Mouse (Mus musculus) MEL (cell line): Measurements from ENCODE around the gene Ski. TPM values are rescaled to one million over a fixed set of nuclear protein-coding genes. Genes with fewer than 3 reads are reported as not detected.

Source experiments
- DNase-seq: peaks from one replicate; pipeline ENCODE4 v3.0.0; 2011; ENCODE audit warnings: low read depth, low spot score
- H3K27ac ChIP-seq: 2 replicates; pipeline ENCODE4 v1.5.1; 2012; ENCODE audit warnings: low read depth, mild to moderate bottlenecking, control low read depth, low read length, moderate library complexity; ENCODE audit not compliant: control insufficient read depth
- H3K27me3 ChIP-seq, 2 experiments: fragments of 150-350 bp in 1 of 2; sonication (generic) in 1 of 2; 2 replicates each; pipeline ENCODE4 v1.6.1; 2012; ENCODE audit warnings: low read length in 2 of 2, mild to moderate bottlenecking in 2 of 2, improper control_type of control experiment in 1 of 2, moderate library complexity in 1 of 2; ENCODE audit not compliant: insufficient read depth in 2 of 2, control insufficient read depth in 1 of 2
- H3K36me3 ChIP-seq, 2 experiments: 2 replicates each; pipeline ENCODE4 v1.6.1; 2012 to 2014; ENCODE audit warnings: low read length in 2 of 2, improper control_type of control experiment in 1 of 2, inconsistent platforms in 1 of 2, mild to moderate bottlenecking in 1 of 2; ENCODE audit not compliant: insufficient read depth in 2 of 2, control insufficient read depth in 1 of 2
- H3K4me1 ChIP-seq, 2 experiments: fragments of 150-350 bp in 1 of 2; sonication (generic) in 1 of 2; 2 replicates each; pipeline ENCODE4 v1.6.1; 2012; ENCODE audit warnings: low read length in 2 of 2, improper control_type of control experiment in 1 of 2, mild to moderate bottlenecking in 1 of 2; ENCODE audit not compliant: insufficient read depth in 2 of 2, control insufficient read depth in 1 of 2
- H3K4me3 ChIP-seq, 2 experiments: fragments of 150-350 bp in 1 of 2; sonication (generic) in 1 of 2; 2 replicates each; pipeline ENCODE4 v1.5.1; 2012; ENCODE audit warnings: low read depth in 2 of 2, low read length in 2 of 2, mild to moderate bottlenecking in 2 of 2, moderate library complexity in 2 of 2, control low read depth in 1 of 2, improper control_type of control experiment in 1 of 2; ENCODE audit not compliant: control insufficient read depth in 1 of 2, insufficient read depth in 1 of 2
- H3K79me2 ChIP-seq: 2 replicates; pipeline ENCODE4 v1.6.1; 2012; ENCODE audit warnings: mild to moderate bottlenecking, low read length, moderate library complexity; ENCODE audit not compliant: control insufficient read depth, poor library complexity, insufficient read depth
- H3K9ac ChIP-seq: 2 replicates; pipeline ENCODE4 v1.6.1; 2012; ENCODE audit warnings: low read depth, mild to moderate bottlenecking, control low read depth, low read length, moderate library complexity; ENCODE audit not compliant: control insufficient read depth, poor library complexity, severe bottlenecking
- H3K9me3 ChIP-seq: fragments of 150-350 bp; sonication (generic); replicated peaks from 2 replicates; pipeline ENCODE4 v1.6.1; 2012; ENCODE audit warnings: mild to moderate bottlenecking, low read length, improper control_type of control experiment, moderate library complexity; ENCODE audit not compliant: insufficient read depth
- BHLHE40 ChIP-seq: IDR thresholded peaks from 2 replicates; pipeline ENCODE4 v1.6.1; 2012; ENCODE audit warnings: low read depth, mild to moderate bottlenecking, inconsistent platforms, low read length, improper control_type of control experiment, borderline replicate concordance
- CTCF ChIP-seq, 3 experiments: IDR thresholded peaks in 2 of 3; conservative IDR thresholded peaks in 1 of 3; 2 replicates each; pipeline ENCODE4 v1.5.1; 2011 to 2012; ENCODE audit warnings: low read length in 3 of 3, low read depth in 2 of 3, mild to moderate bottlenecking in 2 of 3, improper control_type of control experiment in 1 of 3, inconsistent platforms in 1 of 3, mixed read lengths in 1 of 3, moderate library complexity in 1 of 3; ENCODE audit not compliant: control insufficient read depth in 1 of 3, insufficient read depth in 1 of 3, poor library complexity in 1 of 3, severe bottlenecking in 1 of 3
- E2F4 ChIP-seq: IDR thresholded peaks from 2 replicates; pipeline ENCODE4 v1.6.1; 2011; ENCODE audit warnings: low read depth, low read length, improper control_type of control experiment, borderline replicate concordance
- ELF1 ChIP-seq: IDR thresholded peaks from 2 replicates; pipeline ENCODE4 v1.6.1; 2014; ENCODE audit warnings: low read depth, mild to moderate bottlenecking, inconsistent platforms, low read length, improper control_type of control experiment, moderate library complexity
- EP300 ChIP-seq, 2 experiments: IDR thresholded peaks; 2 replicates each; pipeline ENCODE4 v1.6.1; 2011; ENCODE audit warnings: improper control_type of control experiment in 2 of 2, low read length in 2 of 2, low read depth in 1 of 2, mild to moderate bottlenecking in 1 of 2
- ETS1 ChIP-seq: IDR thresholded peaks from 2 replicates; pipeline ENCODE4 v1.6.1; 2012; ENCODE audit warnings: low read depth, mild to moderate bottlenecking, inconsistent platforms, low read length, improper control_type of control experiment, moderate library complexity
- GATA1 ChIP-seq: IDR thresholded peaks from 2 replicates; pipeline ENCODE4 v1.6.1; 2011; ENCODE audit warnings: low read depth, low read length, improper control_type of control experiment
- MXI1 ChIP-seq: IDR thresholded peaks from 2 replicates; pipeline ENCODE4 v1.6.1; 2011; ENCODE audit warnings: mild to moderate bottlenecking, low read depth, low read length, improper control_type of control experiment
- MYB ChIP-seq: IDR thresholded peaks from 2 replicates; pipeline ENCODE4 v1.6.1; 2011; ENCODE audit warnings: mild to moderate bottlenecking, low read depth, low read length, improper control_type of control experiment
- MYC ChIP-seq: IDR thresholded peaks from 2 replicates; pipeline ENCODE4 v1.6.1; 2011; ENCODE audit warnings: low read depth, mild to moderate bottlenecking, low read length, improper control_type of control experiment, moderate library complexity
- POLR2AphosphoS2 ChIP-seq: IDR thresholded peaks from 2 replicates; pipeline ENCODE4 v1.6.1; 2011; ENCODE audit warnings: low read length, improper control_type of control experiment
- RAD21 ChIP-seq: IDR thresholded peaks from 2 replicates; pipeline ENCODE4 v1.6.1; 2011; ENCODE audit warnings: mild to moderate bottlenecking, low read depth, low read length, improper control_type of control experiment
- SMC3 ChIP-seq: IDR thresholded peaks from 2 replicates; pipeline ENCODE4 v1.6.1; 2011; ENCODE audit warnings: low read depth, low read length, improper control_type of control experiment
- TAL1 ChIP-seq: IDR thresholded peaks from 2 replicates; pipeline ENCODE4 v1.6.1; 2012; ENCODE audit warnings: mild to moderate bottlenecking, inconsistent platforms, low read length, moderate library complexity, mixed read lengths
- USF2 ChIP-seq, 2 experiments: IDR thresholded peaks; 2 replicates each; pipeline ENCODE4 v1.6.1; 2011 to 2012; ENCODE audit warnings: improper control_type of control experiment in 2 of 2, low read length in 2 of 2, borderline replicate concordance in 1 of 2, inconsistent platforms in 1 of 2, low read depth in 1 of 2, mild to moderate bottlenecking in 1 of 2; ENCODE audit not compliant: insufficient read depth in 1 of 2
- ZKSCAN1 ChIP-seq: IDR thresholded peaks from 2 replicates; pipeline ENCODE4 v1.6.1; 2012; ENCODE audit warnings: low read depth, mild to moderate bottlenecking, inconsistent platforms, low read length, improper control_type of control experiment, moderate library complexity
- ZMIZ1 ChIP-seq: IDR thresholded peaks from 2 replicates; pipeline ENCODE4 v1.6.1; 2012; ENCODE audit warnings: low read depth, mild to moderate bottlenecking, inconsistent platforms, low read length, improper control_type of control experiment, moderate library complexity
- polyA plus RNA-seq, 2 experiments: library from polyadenylated mRNA; stranded (reverse) in 1 of 2; unstranded in 1 of 2; fragments of >175 nt in 1 of 2; fragments of >200 nt in 1 of 2; gene quantifications; 2 replicates each; pipeline versions ENCODE4 v1.2.1 to v1.2.4; 2012; ENCODE audit warnings: low replicate concordance in 2 of 2, low read depth in 1 of 2; ENCODE audit not compliant: insufficient read length in 2 of 2, insufficient read depth in 1 of 2, missing spikeins in 1 of 2
- total RNA-seq: library from RNA; depleted of rRNA; stranded (reverse); fragments of 300-350 nt; gene quantifications from 2 replicates; pipeline ENCODE4 v1.2.3, GENCODE M21; 2012

Ski gene
- total and polyA plus RNA-seq, 3 experiments: 6.9 to 16.1 TPM; not detected in 1

DNA sequence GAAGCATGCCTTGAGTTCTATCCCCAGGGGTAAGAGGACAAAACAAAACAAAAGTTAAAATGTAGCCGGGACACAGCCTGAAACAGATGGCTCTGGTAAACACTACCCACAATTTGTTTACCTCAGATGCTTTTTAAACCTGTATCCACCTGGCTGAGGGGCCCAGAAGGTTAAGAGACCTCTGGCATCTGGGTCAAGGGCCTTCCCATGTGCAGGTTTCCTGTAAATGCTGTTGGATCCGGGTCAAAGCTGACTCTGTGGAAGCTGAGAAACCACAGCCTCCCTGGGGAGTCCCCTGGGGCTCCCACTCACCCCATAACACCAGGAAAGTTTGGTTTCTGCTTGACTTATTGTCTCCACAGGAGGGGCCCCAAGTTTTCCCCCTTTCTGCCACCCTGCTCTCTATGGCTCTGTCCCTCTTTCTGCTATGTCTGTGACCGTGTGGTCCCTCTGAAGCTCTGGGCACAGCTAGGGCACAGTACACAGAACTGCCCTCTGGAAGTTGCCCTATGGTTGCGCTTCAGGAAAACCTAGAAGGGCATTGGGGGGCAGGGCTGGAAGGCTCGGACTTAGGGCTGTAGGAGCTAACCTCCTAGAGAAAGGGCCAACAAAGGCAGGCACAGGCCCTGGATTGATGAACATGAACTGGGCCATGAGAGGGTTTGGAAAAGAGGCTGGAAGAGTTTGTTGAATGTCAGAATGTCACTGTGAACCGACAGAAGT is 23.5 kb upstream of the Ski start:
- Histone ChIP-seq H3K4me1 (peaks cover 0 to 6% of the 10 kb centered on the region in 2 experiments; a peak in 3 of 4 replicates), H3K79me2 (peaks cover 7% of the 10 kb centered on the region), H3K9ac (no peak overlapping the region), H3K4me3 (no peak overlapping the region), H3K36me3 (peaks cover 0 to 2% of the 10 kb centered on the region in 2 experiments; a peak in 2 of 4 replicates), H3K27ac (no peak overlapping the region), H3K27me3 (peaks cover 2 to 6% of the 10 kb centered on the region in 2 experiments; a peak in 2 of 4 replicates), H3K9me3 (no peaks in the 10 kb centered on the region)
- no peak for DNase-seq
- TF ChIP-seq ZMIZ1 (no peak), MYB (no peak), ELF1 (no peak), SMC3 (no peak), MYC (no peak), BHLHE40 (no peak), EP300 (IDR thresholded peaks at IDR 0.05; ENCODE audit: low read depth in 1 of 2, low read length in 2 of 2) (no peak), USF2 (IDR thresholded peaks at IDR 0.05; ENCODE audit: borderline replicate concordance in 1 of 2, insufficient read depth in 1 of 2, low read depth in 1 of 2, low read length in 2 of 2) (no peak), GATA1 (no peak)

DNA sequence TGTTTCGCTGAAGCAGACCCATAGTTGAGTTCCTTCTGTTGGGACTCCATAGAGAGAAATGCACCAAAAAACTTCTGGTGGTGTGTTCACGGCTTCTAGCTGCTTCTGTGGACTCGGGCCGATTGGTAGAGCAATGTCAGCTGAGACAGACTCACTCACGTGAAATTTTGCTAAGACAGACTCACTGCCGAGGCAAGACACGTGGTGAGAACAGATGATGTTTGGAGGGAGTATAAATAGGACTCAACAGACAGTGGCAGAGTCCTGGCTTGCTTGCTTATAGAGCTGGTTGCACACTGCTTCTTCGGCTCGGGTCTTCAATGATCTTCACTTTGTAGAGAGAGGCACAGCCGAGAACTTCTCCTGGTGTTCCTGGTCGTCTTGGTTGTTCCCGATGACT is 20.8 kb upstream of the Ski start:
- DNase-seq: no peak
- TF ChIP-seq CTCF (IDR thresholded peaks at IDR 0.05 in 2 of 3, conservative IDR thresholded peaks at IDR 0.05 in 1 of 3; ENCODE audit: control insufficient read depth in 1 of 3, insufficient read depth in 1 of 3, low read depth in 2 of 3, low read length in 3 of 3, poor library complexity in 1 of 3, severe bottlenecking in 1 of 3) (no peak), ETS1 (no peak), ELF1 (no peak), SMC3 (no peak), ZKSCAN1 (no peak), RAD21 (no peak), TAL1 (no peak)
- no peak overlapping the region for H3K27ac ChIP-seq
- H3K79me2 ChIP-seq: no peaks in the 10 kb centered on the region
- no peaks in the 10 kb centered on the region for H3K36me3 ChIP-seq
- H3K4me3 ChIP-seq: no peak overlapping the region
- H3K27me3 ChIP-seq: peaks cover 2 to 6% of the 10 kb centered on the region in 2 experiments; a peak in 2 of 4 replicates
- H3K9ac ChIP-seq: no peak overlapping the region
- H3K9me3 ChIP-seq: no peaks in the 10 kb centered on the region
- no peaks in the 10 kb centered on the region for H3K4me1 ChIP-seq

DNA sequence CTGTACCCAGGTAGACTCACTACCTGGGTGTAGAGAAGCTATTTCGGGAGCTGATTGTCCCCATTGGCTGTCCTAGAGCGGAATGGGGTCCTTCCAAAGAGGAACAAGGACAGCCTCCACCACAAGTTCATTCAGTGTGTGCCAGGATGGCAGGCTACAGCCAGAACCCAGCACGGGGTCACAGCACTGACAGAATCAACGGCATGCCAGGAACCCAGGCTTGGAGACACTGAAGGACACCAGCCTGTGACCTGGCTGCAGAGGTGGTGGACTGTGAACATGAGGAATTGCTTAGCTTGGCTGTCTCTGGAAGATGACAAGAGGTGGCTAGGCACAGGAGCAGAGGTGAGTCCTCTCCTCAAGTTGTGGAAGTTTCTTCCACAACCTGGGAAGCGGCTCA is 19.9 kb upstream of the Ski start:
- Histone ChIP-seq H3K9me3 (no peaks in the 10 kb centered on the region), H3K4me3 (no peak overlapping the region), H3K27me3 (peaks cover 2 to 6% of the 10 kb centered on the region in 2 experiments; a peak in 2 of 4 replicates), H3K4me1 (no peaks in the 10 kb centered on the region), H3K27ac (no peak overlapping the region), H3K9ac (no peak overlapping the region), H3K79me2 (no peaks in the 10 kb centered on the region), H3K36me3 (no peaks in the 10 kb centered on the region)
- DNase-seq: no peak
- TF ChIP-seq ETS1: no peak
- no peak for TF ChIP-seq POLR2AphosphoS2
- no peak for TF ChIP-seq MXI1
- no peak for TF ChIP-seq E2F4
